In genomic region chr11:42822835-42823234, GRCm38 (mm10) we compare ENCODE assay signal across 8 mouse cellular contexts.
"Had no signal": no experiment of that assay in that cellular context is flagged by ENCODE, and none has a peak within 500 bp of the region (broad histone marks: within the 10 kb centered on the region; RNA-seq: fewer than 3 reads in every experiment).

No protein-coding gene starts in this region.

- DNase-seq: kidney, adult 2 months; kidney, postnatal 14 days; lung, adult 18-20 months; retina, postnatal 1 day; thymus, adult 2 months; thymus, postnatal 25 days had no signal

- ATAC-seq: intestine, embryonic 16.5 days; midbrain, embryonic 16.5 days had no signal
